Mouse (Mus musculus): ENCODE measurements around the gene Sfta2.

- TF ChIP-seq CTCF (IDR thresholded peaks at IDR 0.05; ENCODE audit: low read depth, low read length), result peak; percentile 78
- no peak for TF ChIP-seq TAL1 (conservative IDR thresholded peaks at IDR 0.05; ENCODE audit: low read depth, low read length)
- TF ChIP-seq GATA1 (IDR thresholded peaks at IDR 0.05; ENCODE audit: borderline replicate concordance, low read length), result no peak
- no peak for TF ChIP-seq POLR2AphosphoS5 (IDR thresholded peaks at IDR 0.05; ENCODE audit: insufficient replicate concordance, low read depth, low read length)
Observed at GRCm38 (mm10) chr17:35556812-35557211, 44.5 kb upstream of the Sfta2 start.

All from G1E (cell line).